Mouse (Mus musculus) kidney, adult 18-20 months (tissue): ENCODE results near the gene Pex6.

ENCODE experiments used
- DNase-seq: peaks from one replicate; pipeline ENCODE4 v3.0.0; 2021

The Pex6 gene

GRCm38 (mm10) chr17:46710959-46711597 is at the start of gene Pex6:
Gene Pex6 (plus strand): TSS chr17:46711463.
- peak; percentile 93 for DNase-seq

DNA sequence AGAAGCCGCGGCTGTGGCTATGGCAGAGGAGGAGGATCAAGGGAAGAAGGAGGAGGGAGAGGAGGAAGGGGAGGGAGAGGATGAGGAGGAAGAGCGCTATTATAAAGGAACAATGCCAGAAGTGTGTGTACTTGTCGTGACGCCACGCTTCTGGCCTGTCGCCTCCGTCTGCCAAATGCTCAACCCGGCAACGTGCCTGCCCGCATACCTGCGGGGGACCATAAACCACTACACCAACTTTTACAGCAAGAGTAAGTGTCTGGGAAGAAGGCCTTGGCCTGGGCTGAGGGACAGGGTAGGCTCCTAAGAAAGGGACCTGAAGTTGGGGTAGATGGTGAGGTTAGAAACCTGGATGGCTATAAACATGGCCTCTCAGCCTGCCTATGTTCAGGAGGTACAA is 49.3 kb upstream of the Pex6 start:
- DNase-seq = no peak

GRCm38 (mm10) chr17:46662730-46663129 is 48.5 kb upstream of the Pex6 start:
- peak; percentile 21 for DNase-seq

- no peak for DNase-seq
These were observed 43.6 kb upstream of the Pex6 start for GRCm38 (mm10) chr17:46667712-46668111.

DNA sequence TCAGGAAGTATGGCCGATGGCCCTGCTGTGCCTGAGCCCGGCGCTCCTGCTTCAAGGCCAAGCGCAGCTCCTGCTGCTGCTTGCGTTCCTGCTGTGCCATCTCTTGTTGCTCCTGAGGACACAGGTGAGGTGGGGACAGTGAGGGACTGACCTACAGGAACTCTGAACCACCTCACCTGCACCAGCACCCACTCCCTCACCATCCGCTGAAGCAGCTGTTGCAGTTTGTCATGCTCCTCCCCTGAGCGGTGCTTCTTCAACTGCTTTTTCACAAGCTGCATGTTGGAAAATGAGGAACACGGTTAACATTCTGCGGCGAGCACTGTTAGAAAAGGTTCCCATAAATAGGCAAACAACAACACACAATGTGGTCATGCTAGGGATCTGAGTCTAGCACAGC is 41.4 kb upstream of the Pex6 start:
- DNase-seq = no peak

DNA sequence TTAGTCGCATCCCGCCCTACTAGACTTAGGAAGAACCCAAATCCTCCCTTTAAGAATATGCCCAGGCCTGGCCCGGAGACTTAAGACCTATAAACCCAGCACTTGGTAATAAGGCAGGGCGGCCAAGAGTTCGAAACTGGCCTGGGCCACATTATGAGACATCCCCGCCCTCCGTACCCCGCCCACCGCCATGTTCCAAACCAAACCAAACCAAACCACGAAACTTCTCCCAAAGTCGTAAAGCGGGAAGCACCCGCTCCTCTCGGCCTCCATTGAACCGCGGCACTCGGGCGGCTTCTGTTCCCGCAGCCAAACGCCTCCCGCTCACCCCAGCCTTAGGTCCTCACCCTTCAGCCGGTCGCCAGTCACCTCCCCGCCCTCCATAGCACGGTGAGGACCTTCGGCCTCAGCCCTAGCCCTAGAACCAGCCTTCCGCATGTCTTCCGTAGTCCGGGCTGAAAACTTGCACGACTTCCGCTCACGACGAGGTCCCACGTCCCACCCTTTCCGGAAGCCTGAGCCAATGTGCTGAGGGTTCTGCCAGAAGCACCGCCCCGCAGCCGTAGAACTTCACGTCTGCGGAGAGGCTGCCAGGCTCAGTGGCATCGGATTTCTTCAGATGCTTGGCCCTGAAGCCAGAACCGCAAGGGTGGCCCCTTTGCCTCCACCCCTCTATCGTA is 37.3 kb upstream of the Pex6 start, which contains the start of gene Rrp36:
Gene Rrp36 (minus strand): TSS at position 503 of the 680 bp plus-strand sequence.
- DNase-seq = peak; percentile 90

GRCm38 (mm10) chr17:46674530-46675283 is 36.6 kb upstream of the Pex6 start:
- DNase-seq = no peak

DNA sequence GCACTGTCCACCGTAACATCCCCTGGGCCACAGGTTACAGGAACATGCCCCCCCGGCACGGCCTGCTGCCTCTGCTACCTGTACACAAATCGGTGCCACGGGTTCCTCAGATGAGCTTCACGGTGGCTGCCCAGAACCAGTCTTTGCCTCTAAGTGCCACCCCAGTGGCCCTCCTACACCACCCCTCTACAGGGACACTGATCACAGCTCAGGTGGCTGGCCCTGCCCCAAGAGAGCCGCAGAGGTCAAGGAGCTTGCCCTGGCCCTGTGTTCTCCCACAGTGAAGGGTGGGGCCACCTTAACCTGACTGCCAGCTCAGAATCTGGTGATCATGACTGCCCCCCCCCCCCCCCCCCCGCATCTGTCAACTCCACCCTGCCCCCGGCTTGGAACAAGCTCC is 32.8 kb upstream of the Pex6 start, which contains the start of gene Mea1:
Gene Mea1 (plus strand): TSS at position 378 of the 400 bp plus-strand sequence.
- DNase-seq = peak; percentile 30

GRCm38 (mm10) chr17:46678911-46679310 is 32.4 kb upstream of the Pex6 start:
- DNase-seq = no peak

- DNase-seq = no peak
These were observed 31.2 kb upstream of the Pex6 start for GRCm38 (mm10) chr17:46679843-46680759.

DNA sequence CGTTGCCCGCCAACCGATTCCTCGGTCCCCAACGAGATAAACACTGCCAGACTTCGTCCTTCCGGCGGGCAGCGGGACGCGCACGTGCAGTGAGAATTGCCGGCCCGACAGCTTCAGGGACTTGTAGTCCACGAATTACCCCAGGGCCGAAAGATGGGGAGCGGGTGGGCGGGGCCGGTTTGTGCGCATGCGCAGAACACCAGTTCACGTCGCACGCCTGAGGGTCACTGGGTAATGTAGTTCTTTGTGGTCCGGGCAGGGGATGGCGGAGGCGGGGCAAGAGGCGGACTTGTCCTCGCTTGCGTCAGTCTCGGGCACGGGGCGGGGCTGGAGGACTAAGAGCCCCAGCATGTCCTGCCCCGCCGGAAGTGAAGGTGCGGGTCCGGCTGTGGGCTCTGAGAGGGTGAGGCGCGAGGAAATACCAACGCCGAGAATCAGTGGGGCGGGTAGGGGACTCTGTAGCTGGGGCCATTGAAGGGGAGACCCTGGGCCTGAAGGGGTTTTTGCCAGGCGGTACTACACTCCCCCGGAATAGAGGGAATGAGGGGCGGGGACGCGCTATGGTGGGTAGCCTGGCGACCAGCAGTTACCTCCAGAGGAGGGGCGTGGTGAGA is 30.4 kb upstream of the Pex6 start, which contains the start of gene Klhdc3:
Gene Klhdc3 (minus strand): TSS at position 155 of the 614 bp plus-strand sequence.
- DNase-seq = peak; percentile 97

DNA sequence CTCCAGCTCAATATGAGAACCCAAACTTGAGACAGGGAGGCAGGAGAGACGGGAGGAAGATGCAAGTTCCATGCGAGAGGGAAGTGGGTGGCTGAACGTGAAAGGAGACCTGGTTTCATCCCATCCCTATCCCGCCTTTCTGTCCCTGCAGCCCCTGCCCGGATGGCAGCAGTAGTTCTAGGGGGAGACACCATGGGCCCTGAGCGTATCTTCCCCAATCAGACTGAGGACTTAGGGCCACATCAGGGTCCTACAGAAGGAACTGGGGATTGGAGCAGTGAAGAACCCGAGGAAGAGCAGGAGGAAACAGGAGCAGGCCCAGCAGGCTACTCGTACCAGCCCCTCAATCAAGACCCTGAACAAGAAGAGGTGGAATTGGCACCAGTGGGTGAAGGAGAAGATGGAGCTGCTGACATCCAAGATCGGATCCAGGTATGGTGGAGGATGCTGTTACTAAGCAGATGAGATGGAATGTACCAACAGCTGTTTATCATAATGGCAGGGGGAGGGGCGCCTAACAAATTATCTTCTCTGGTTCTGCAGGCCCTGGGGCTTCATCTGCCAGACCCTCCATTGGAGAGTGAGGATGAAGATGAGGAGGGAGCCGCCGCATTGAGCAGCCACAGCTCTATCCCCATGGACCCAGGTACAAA is 29.7 kb upstream of the Pex6 start:
- DNase-seq = no peak

- DNase-seq = no peak
These were observed 28.4 kb upstream of the Pex6 start for GRCm38 (mm10) chr17:46682654-46683389.

DNA sequence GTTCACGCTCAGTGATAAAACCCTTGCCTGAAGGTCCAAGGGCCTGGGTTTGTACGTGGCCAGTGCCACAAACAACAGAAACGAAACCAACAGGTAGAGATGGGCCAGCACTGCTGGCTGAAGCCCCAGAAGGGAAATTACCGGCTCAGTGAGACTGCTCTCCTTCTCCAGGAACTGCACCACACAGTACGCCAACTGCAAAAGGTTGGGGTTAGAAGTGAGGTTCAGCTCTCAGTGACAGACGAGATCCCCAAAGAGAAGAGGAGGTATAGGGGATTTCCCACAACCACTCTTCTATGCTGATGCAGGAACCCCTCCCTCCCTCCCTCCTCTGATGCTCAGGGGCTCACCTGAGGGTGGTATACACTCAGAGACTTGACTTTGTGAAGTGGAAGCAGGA is 25.4 kb upstream of the Pex6 start:
- no peak for DNase-seq

DNA sequence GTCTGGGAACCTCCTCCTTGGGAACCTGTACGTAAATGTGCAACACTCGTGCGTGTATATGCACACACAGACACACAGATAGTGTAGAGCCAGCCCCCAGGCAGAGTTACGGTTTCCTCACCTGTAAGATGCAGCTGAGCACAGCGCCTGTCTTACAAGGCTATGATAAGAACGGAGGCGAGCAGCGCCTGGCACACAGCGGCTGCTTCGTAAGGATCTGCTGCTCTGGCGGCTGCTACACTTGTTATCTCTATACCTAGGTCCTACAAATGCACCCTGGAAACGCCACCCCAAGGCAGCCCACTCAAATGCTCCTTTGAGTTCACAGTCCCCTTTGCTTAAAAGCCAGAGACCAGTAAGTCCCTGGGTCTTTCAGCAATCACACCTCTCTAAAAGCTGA is 20.6 kb upstream of the Pex6 start:
- no peak for DNase-seq

DNA sequence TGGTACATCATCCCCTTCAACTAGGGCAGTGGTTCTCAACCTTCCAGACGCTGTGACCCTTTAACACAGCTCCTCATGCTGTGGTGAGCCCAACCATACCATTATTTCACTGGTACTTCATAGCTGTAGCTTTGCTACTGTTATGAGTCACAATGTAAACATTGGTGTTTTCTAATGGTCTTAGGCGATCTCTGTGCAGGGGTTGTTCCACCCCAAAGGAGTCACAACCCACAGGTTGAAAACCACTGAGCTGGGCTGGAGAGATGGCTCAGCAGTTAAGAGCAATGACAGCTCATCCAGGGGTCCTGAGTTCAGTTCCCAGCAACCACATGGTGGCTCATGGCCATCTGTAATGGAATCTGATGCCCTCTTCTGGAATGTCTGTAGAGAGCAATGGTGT is 19.9 kb upstream of the Pex6 start:
- no peak for DNase-seq

DNA sequence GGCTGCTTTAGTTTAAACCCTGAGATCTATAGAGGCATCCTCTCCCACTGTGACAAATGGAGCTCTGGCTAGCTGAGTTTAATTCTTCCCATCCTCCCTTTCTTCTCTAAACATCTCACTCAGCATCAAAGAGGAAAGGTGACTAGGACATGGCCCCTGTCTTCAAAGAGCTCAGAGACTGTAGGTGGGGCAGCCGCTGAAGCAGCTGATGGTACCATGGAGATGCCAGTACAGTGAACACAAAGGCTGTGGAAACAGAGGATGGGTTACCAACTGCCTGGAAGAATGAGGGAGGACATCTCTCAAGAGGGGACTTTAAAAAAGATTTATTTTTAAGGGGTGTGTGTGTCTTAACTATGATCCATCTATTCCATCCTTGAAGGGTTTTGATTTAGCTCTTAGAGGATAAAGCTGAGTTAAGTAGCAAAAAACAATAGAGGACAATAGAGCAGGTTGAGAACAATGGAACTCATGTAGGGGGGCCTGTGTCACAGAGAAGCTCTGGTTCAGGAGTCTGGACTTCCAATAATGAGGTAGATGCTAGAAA is 16.7 kb upstream of the Pex6 start:
- no peak for DNase-seq

DNA sequence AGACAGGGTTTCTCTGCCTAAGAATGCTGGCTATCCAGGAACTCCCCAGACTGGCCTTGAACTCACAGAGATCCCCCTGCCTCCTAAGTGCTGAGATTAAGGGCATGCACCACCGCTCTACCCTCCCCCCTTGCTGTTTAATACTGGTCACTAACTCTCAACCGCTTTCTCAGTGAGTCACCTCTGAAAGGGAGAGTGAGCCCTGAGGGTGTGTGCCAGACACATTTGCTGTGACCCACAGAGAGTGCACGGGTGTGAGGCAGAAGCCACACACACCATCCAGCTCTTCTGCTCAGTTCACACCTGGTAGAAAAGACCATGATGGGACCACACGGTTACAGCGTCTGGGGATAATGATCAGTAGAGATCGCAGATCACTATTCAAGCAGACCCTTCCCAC is 12.7 kb upstream of the Pex6 start:
- no peak for DNase-seq

GRCm38 (mm10) chr17:46699245-46699644 is 12.0 kb upstream of the Pex6 start:
- no peak for DNase-seq

- no peak for DNase-seq
These were observed 11.4 kb upstream of the Pex6 start for GRCm38 (mm10) chr17:46699912-46700311.

DNA sequence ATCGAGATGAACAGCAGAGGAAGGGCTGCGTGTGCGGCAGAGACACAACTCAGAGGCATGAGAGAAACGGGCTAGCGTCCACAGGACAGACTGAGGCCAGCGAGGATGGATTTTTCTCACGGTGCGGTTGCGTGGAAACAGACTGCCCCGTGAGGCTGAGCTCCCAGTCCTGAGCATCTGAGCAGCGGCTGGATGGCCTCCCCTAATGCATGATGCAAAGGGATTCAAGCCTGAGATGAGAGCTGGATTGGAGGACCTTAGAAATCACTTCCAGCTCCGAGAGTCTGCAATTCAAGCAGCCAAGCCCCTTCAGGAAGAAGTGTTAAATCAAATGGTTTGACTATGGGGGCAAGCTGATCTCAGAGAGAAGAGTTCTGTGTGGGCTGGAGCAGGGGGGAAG is 9.8 kb upstream of the Pex6 start:
- no peak for DNase-seq
